Mouse (Mus musculus): ENCODE results near the gene Jhy.

Gene Jhy

GRCm38 (mm10) chr9:40927351-40927980, 36.5 kb downstream of the Jhy start:
- DNase-seq (ENCODE audit: extremely low spot score) = no peak

- no peak for DNase-seq (ENCODE audit: extremely low spot score)
These were observed 45.9 kb downstream of the Jhy start for GRCm38 (mm10) chr9:40917871-40918613.

- DNase-seq (ENCODE audit: extremely low spot score) = no peak
These were observed 55.0 kb downstream of the Jhy start for GRCm38 (mm10) chr9:40908915-40909314.

- no peak for DNase-seq (ENCODE audit: extremely low spot score)
These were observed 55.5 kb downstream of the Jhy start for GRCm38 (mm10) chr9:40908411-40908810.

GRCm38 (mm10) chr9:40907413-40907812, 56.5 kb downstream of the Jhy start:
- no peak for DNase-seq (ENCODE audit: extremely low spot score)

GRCm38 (mm10) chr9:40892456-40892855, 71.5 kb downstream of the Jhy start:
- DNase-seq (ENCODE audit: extremely low spot score) = no peak

GRCm38 (mm10) chr9:40889389-40889788, 74.5 kb downstream of the Jhy start:
- no peak for DNase-seq (ENCODE audit: extremely low spot score)

- no peak for DNase-seq (ENCODE audit: extremely low spot score)
These were observed 78.2 kb downstream of the Jhy start for GRCm38 (mm10) chr9:40885669-40886068.

GRCm38 (mm10) chr9:40878998-40879397, 84.9 kb downstream of the Jhy start:
- DNase-seq (ENCODE audit: extremely low spot score) = no peak

- no peak for DNase-seq (ENCODE audit: extremely low spot score)
These were observed 85.5 kb downstream of the Jhy start for GRCm38 (mm10) chr9:40878291-40878945.

- DNase-seq (ENCODE audit: extremely low spot score) = peak; percentile 66
These were observed 86.1 kb downstream of the Jhy start for GRCm38 (mm10) chr9:40877881-40878235.

GRCm38 (mm10) chr9:40877146-40877880, 86.6 kb downstream of the Jhy start:
- DNase-seq (ENCODE audit: extremely low spot score) = no peak

- DNase-seq (ENCODE audit: extremely low spot score) = no peak
These were observed 87.2 kb downstream of the Jhy start for GRCm38 (mm10) chr9:40876693-40877092.

GRCm38 (mm10) chr9:40876164-40876563, 87.8 kb downstream of the Jhy start:
- DNase-seq (ENCODE audit: extremely low spot score) = peak; percentile 46

- DNase-seq (ENCODE audit: extremely low spot score) = no peak
These were observed 88.5 kb downstream of the Jhy start for GRCm38 (mm10) chr9:40875431-40875830.

GRCm38 (mm10) chr9:40874961-40875360, 89.0 kb downstream of the Jhy start:
- DNase-seq (ENCODE audit: extremely low spot score) = no peak

GRCm38 (mm10) chr9:40873556-40874470, 90.1 kb downstream of the Jhy start, which contains the start of gene Bsx:
Gene Bsx, plus strand, starts transcription at chr9:40874127.
- DNase-seq (ENCODE audit: extremely low spot score) = peak; percentile 92

GRCm38 (mm10) chr9:40872156-40872478, 91.8 kb downstream of the Jhy start:
- DNase-seq (ENCODE audit: extremely low spot score) = no peak

- DNase-seq (ENCODE audit: extremely low spot score) = no peak
These were observed 92.4 kb downstream of the Jhy start for GRCm38 (mm10) chr9:40871369-40872155.

GRCm38 (mm10) chr9:40870331-40870730, 93.6 kb downstream of the Jhy start:
- no peak for DNase-seq (ENCODE audit: extremely low spot score)

Data from embryo, embryonic 9.5 days (tissue).